Mouse (Mus musculus) thymus, adult 2 months (tissue): ENCODE measurements at regions not wholly inside any gene's neighbourhood (a gene's known extent, or its start where the extent isn't known, plus 50 kb on each side); places are given as distances from the start of the nearest gene placed in this dataset.

Experiments used
- DNase-seq: peaks from one replicate; pipeline ENCODE4 v3.0.0; 2021
- H3K27ac ChIP-seq: fragments of 200-500 bp; 2 replicates; pipeline ENCODE4 v1.5.1; 2012; ENCODE audit warnings: low read length, control low read depth; ENCODE audit not compliant: control insufficient read depth, insufficient read depth
- H3K27me3 ChIP-seq: fragments of 200-500 bp; 2 replicates; pipeline ENCODE4 v1.6.1; 2012; ENCODE audit warnings: mild to moderate bottlenecking, low read length, moderate library complexity, mixed read lengths; ENCODE audit not compliant: control insufficient read depth, insufficient read depth
- H3K36me3 ChIP-seq: fragments of 200-500 bp; 2 replicates; pipeline ENCODE4 v1.6.1; 2012; ENCODE audit warnings: mild to moderate bottlenecking, low read length, moderate library complexity; ENCODE audit not compliant: control insufficient read depth, insufficient read depth
- H3K4me1 ChIP-seq: fragments of 200-500 bp; replicated peaks from 2 replicates; pipeline ENCODE4 v1.6.1; 2012; ENCODE audit warnings: low read length; ENCODE audit not compliant: control insufficient read depth, insufficient read depth
- H3K4me3 ChIP-seq: fragments of 200-500 bp; 2 replicates; pipeline ENCODE4 v1.5.1; 2012; ENCODE audit warnings: mild to moderate bottlenecking, low read length, control low read depth, moderate library complexity; ENCODE audit not compliant: control insufficient read depth, insufficient read depth
- CTCF ChIP-seq: fragments of 200-500 bp; IDR thresholded peaks from 2 replicates; pipeline ENCODE4 v1.5.1; 2012; ENCODE audit warnings: mild to moderate bottlenecking, control low read depth, low read length, moderate library complexity, borderline replicate concordance; ENCODE audit not compliant: control insufficient read depth, poor library complexity, insufficient read depth; ENCODE audit errors: extremely low read depth
- POLR2A ChIP-seq: fragments of 200-500 bp; IDR thresholded peaks from 2 replicates; pipeline ENCODE4 v1.6.1; 2012; ENCODE audit warnings: mild to moderate bottlenecking, low read length, control low read depth, moderate library complexity; ENCODE audit not compliant: control insufficient read depth, poor library complexity, insufficient read depth; ENCODE audit errors: extremely low read depth
- WGBS: fragments of 180-500 bp; shearing (Covaris S2); methylation state at CpG from one replicate; pipeline ENCODE4 v1.1.7; 2018; 5-methylcytosine and 5-hydroxymethylcytosine counted together

DNA sequence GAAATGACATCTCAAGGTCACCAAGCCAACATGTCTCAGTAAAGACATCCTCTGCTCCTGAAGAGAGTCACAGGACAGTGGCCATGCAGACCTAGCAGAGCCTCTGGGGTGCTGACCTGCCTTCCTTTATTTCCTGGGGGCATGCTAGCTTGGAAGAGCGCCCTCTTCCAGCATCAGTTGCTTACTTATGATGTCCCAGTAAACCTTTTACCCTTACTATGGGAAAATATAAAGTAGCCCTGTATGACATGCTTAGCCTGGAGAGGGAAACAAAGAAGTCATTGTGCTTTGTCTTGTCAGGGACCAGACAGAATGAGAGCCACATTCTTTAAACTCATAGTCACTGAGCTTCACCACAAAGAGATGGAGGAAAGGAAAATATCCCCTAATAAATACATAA is 82.9 kb downstream of the Postn start:
- Histone ChIP-seq H3K27ac (no peak overlapping the region), H3K4me3 (no peak overlapping the region), H3K36me3 (no peaks in the 10 kb centered on the region), H3K27me3 (no peaks in the 10 kb centered on the region), H3K4me1 (no peaks in the 10 kb centered on the region)
- TF ChIP-seq CTCF (no peak), POLR2A (no peak)
- WGBS, result 85% methylated on average over 1 of the region's 1 CpGs
- no peak for DNase-seq

- no peaks in the 10 kb centered on the region for H3K36me3 ChIP-seq
- H3K27ac ChIP-seq, result no peak overlapping the region
- H3K4me3 ChIP-seq, result no peak overlapping the region
- H3K27me3 ChIP-seq, result no peaks in the 10 kb centered on the region
- no peaks in the 10 kb centered on the region for H3K4me1 ChIP-seq
- DNase-seq, result no peak
- WGBS, result 72% methylated on average over 3 of the region's 3 CpGs
- TF ChIP-seq POLR2A, result no peak
- TF ChIP-seq CTCF, result no peak
Observed at GRCm38 (mm10) chr3:54446889-54447288, 86.0 kb downstream of the Postn start.

DNA sequence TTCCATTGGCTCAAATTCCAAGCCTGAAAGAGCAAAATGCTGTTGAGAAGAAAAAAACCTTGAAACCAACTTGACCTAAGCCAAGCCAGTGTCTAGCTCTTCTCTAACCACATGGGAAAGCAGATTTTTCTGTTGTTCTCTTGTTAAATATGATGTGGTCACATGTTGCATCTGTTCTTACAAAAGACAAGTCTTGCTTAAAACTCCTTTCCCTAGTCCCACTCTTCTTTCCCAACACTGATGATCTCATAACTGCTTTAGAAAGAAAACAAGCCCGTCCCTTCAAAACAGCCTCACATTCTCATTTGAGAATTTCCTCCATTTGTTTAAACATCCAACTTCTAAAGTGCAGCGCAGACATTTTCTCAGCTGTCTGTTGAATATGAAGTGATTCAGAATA is 96.5 kb downstream of the Postn start:
- Histone ChIP-seq H3K4me1 (no peaks in the 10 kb centered on the region), H3K27ac (no peak overlapping the region), H3K36me3 (no peaks in the 10 kb centered on the region), H3K27me3 (no peaks in the 10 kb centered on the region), H3K4me3 (no peak overlapping the region)
- TF ChIP-seq CTCF (no peak), POLR2A (no peak)
- 96% methylated on average over 2 of the region's 2 CpGs for WGBS
- DNase-seq, result no peak

GRCm38 (mm10) chr3:54461366-54461765 is 100.5 kb downstream of the Postn start:
- TF ChIP-seq POLR2A (no peak), CTCF (no peak)
- H3K27me3 ChIP-seq, result no peaks in the 10 kb centered on the region
- 93% methylated on average over 6 of the region's 6 CpGs for WGBS
- DNase-seq, result no peak
- no peaks in the 10 kb centered on the region for H3K36me3 ChIP-seq
- H3K4me3 ChIP-seq, result no peak overlapping the region
- no peaks in the 10 kb centered on the region for H3K4me1 ChIP-seq
- no peak overlapping the region for H3K27ac ChIP-seq

DNA sequence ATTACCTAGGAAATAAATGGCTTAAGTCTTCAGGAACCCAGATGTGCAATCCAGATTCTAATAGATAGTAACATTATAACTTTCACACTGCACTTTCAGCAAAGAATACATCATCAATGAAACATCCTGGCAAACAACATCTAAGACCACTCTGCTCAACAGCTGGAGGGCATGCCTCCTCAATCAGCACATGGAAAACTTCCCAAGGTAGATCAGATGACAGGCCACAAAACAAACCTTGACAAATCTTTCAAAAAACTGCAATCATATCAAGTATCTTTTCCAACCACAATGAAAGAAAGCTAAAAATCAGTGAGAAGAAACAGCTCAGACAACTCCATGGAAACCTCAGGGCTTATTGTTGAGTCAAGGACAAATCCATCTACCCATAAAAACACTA is 105.2 kb downstream of the Postn start:
- Histone ChIP-seq H3K36me3 (no peaks in the 10 kb centered on the region), H3K4me3 (no peak overlapping the region), H3K27ac (no peak overlapping the region), H3K27me3 (no peaks in the 10 kb centered on the region), H3K4me1 (no peaks in the 10 kb centered on the region)
- DNase-seq, result no peak
- TF ChIP-seq CTCF, result no peak
- no peak for TF ChIP-seq POLR2A

DNA sequence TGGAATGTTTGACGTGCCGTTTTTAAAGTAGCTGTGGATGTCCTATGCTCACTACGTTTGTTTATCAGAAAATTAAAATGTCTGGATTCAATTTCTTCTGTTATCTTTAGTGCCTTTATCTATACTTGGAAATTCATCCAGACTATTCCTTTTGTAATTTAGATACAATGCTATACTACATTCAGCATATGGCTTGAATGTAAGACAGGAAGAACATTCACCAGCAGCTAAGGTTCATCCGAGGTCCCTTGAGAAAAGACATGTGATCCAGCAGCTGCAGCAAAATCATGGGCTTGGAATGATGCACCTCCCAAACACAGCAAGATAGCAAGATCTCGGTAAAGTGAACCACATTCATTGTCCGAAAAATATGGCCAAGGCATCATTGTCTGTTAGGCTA is 113.3 kb downstream of the Postn start:
- Histone ChIP-seq H3K27ac (no peak overlapping the region), H3K4me1 (no peaks in the 10 kb centered on the region), H3K4me3 (no peak overlapping the region), H3K27me3 (no peaks in the 10 kb centered on the region), H3K36me3 (no peaks in the 10 kb centered on the region)
- TF ChIP-seq CTCF (no peak), POLR2A (no peak)
- WGBS, result 95% methylated on average over 6 of the region's 6 CpGs
- DNase-seq, result no peak

- H3K27ac ChIP-seq, result no peak overlapping the region
- no peak for DNase-seq
- H3K27me3 ChIP-seq, result no peaks in the 10 kb centered on the region
- 88% methylated on average over 3 of the region's 3 CpGs for WGBS
- H3K36me3 ChIP-seq, result no peaks in the 10 kb centered on the region
- no peaks in the 10 kb centered on the region for H3K4me1 ChIP-seq
- H3K4me3 ChIP-seq, result no peak overlapping the region
- TF ChIP-seq POLR2A (no peak), CTCF (no peak)
Observed at GRCm38 (mm10) chr3:54475879-54476278, 115.0 kb downstream of the Postn start.

GRCm38 (mm10) chr3:54477986-54478385 is 117.1 kb downstream of the Postn start:
- Histone ChIP-seq H3K4me1 (no peaks in the 10 kb centered on the region), H3K27me3 (no peaks in the 10 kb centered on the region), H3K36me3 (no peaks in the 10 kb centered on the region), H3K4me3 (no peak overlapping the region), H3K27ac (no peak overlapping the region)
- DNase-seq, result no peak
- TF ChIP-seq CTCF (no peak), POLR2A (no peak)
- 94% methylated on average over 4 of the region's 4 CpGs for WGBS
